Mouse (Mus musculus) testis, adult 2 months (tissue): ENCODE data around the gene Omt2b. TPM values are rescaled to one million over a fixed set of nuclear protein-coding genes. Genes with fewer than 3 reads are reported as not detected.

Experiments used
- H3K27ac ChIP-seq: fragments of 200-500 bp; 2 replicates; pipeline ENCODE4 v1.5.1; 2012; ENCODE audit warnings: low read depth, low read length; ENCODE audit not compliant: control insufficient read depth, insufficient read depth
- H3K27me3 ChIP-seq: fragments of 200-500 bp; 2 replicates; pipeline ENCODE4 v1.6.1; 2012; ENCODE audit warnings: mild to moderate bottlenecking, low read length, moderate library complexity; ENCODE audit not compliant: control insufficient read depth, insufficient read depth
- H3K36me3 ChIP-seq: fragments of 200-500 bp; 2 replicates; pipeline ENCODE4 v1.6.1; 2012; ENCODE audit warnings: mild to moderate bottlenecking, low read length; ENCODE audit not compliant: control insufficient read depth, insufficient read depth
- H3K4me1 ChIP-seq: fragments of 200-500 bp; 2 replicates; pipeline ENCODE4 v1.6.1; 2012; ENCODE audit warnings: low read length; ENCODE audit not compliant: control insufficient read depth, insufficient read depth
- H3K4me3 ChIP-seq: fragments of 200-500 bp; 2 replicates; pipeline ENCODE4 v1.5.1; 2012; ENCODE audit warnings: low read depth, mild to moderate bottlenecking, low read length, moderate library complexity, mixed read lengths; ENCODE audit not compliant: control insufficient read depth
- CTCF ChIP-seq: fragments of 200-500 bp; IDR thresholded peaks from 2 replicates; pipeline ENCODE4 v1.5.1; 2012; ENCODE audit warnings: low read depth, mild to moderate bottlenecking, inconsistent platforms, low read length, moderate library complexity; ENCODE audit not compliant: control insufficient read depth, insufficient read depth, insufficient replicate concordance
- POLR2A ChIP-seq: fragments of 200-500 bp; IDR thresholded peaks from 2 replicates; pipeline ENCODE4 v1.6.1; 2012; ENCODE audit warnings: low read depth, mild to moderate bottlenecking, inconsistent platforms, low read length, moderate library complexity; ENCODE audit not compliant: control insufficient read depth
- polyA plus RNA-seq: library from polyadenylated mRNA; depleted of rRNA; stranded (reverse); fragments of >200 nt; gene quantifications from 2 replicates; pipeline ENCODE4 v1.2.3, GENCODE M21; 2012; rRNA removed

Gene Omt2b
- polyA plus RNA-seq, 1 experiment: not detected

- Histone ChIP-seq H3K27ac (no peak overlapping the region), H3K36me3 (no peaks in the 10 kb centered on the region), H3K4me3 (no peak overlapping the region), H3K27me3 (no peaks in the 10 kb centered on the region), H3K4me1 (peaks cover 1% of the 10 kb centered on the region)
- TF ChIP-seq CTCF (no peak), POLR2A (no peak)
These were observed 45.6 kb downstream of the Omt2b start for GRCm38 (mm10) chr9:78372827-78373504.

- Histone ChIP-seq H3K4me1 (no peaks in the 10 kb centered on the region; the same call in 1 of the 2 replicates), H3K27ac (no peak overlapping the region), H3K4me3 (no peak overlapping the region), H3K36me3 (no peaks in the 10 kb centered on the region), H3K27me3 (no peaks in the 10 kb centered on the region)
- TF ChIP-seq CTCF (no peak), POLR2A (no peak)
These were observed 47.0 kb downstream of the Omt2b start for GRCm38 (mm10) chr9:78374397-78374796.

GRCm38 (mm10) chr9:78374885-78375389, 47.5 kb downstream of the Omt2b start:
- no peaks in the 10 kb centered on the region for H3K27me3 ChIP-seq
- H3K4me1 ChIP-seq: no peaks in the 10 kb centered on the region; the same call in 1 of the 2 replicates
- H3K27ac ChIP-seq: no peak overlapping the region
- no peak for TF ChIP-seq CTCF
- TF ChIP-seq POLR2A: no peak
- H3K36me3 ChIP-seq: no peaks in the 10 kb centered on the region
- H3K4me3 ChIP-seq: no peak overlapping the region

- no peak overlapping the region for H3K4me3 ChIP-seq
- no peak overlapping the region for H3K27ac ChIP-seq
- no peaks in the 10 kb centered on the region for H3K36me3 ChIP-seq
- TF ChIP-seq CTCF (no peak), POLR2A (no peak)
- no peaks in the 10 kb centered on the region; the same call in 1 of the 2 replicates for H3K4me1 ChIP-seq
- H3K27me3 ChIP-seq: no peaks in the 10 kb centered on the region
These were observed 48.1 kb downstream of the Omt2b start for GRCm38 (mm10) chr9:78375486-78375885.

- Histone ChIP-seq H3K36me3 (no peaks in the 10 kb centered on the region), H3K27me3 (no peaks in the 10 kb centered on the region), H3K4me1 (no peaks in the 10 kb centered on the region; the same call in 1 of the 2 replicates), H3K4me3 (no peak overlapping the region; the same call in 1 of the 2 replicates), H3K27ac (no peak overlapping the region)
- no peak for TF ChIP-seq CTCF
- no peak for TF ChIP-seq POLR2A
These were observed 50.2 kb downstream of the Omt2b start for GRCm38 (mm10) chr9:78377546-78377945.

GRCm38 (mm10) chr9:78378113-78378785, 50.9 kb downstream of the Omt2b start, which contains the start of gene Ooep:
Gene Ooep (minus strand): TSS chr9:78378725.
- H3K4me3 ChIP-seq: peak within 1 kb of the TSS; percentile 37
- no peaks in the 10 kb centered on the region for H3K36me3 ChIP-seq
- no peaks in the 10 kb centered on the region for H3K27me3 ChIP-seq
- H3K4me1 ChIP-seq: no peaks in the 10 kb centered on the region; the same call in 1 of the 2 replicates
- H3K27ac ChIP-seq: no peak within 1 kb of the TSS
- TF ChIP-seq CTCF (no peak), POLR2A (no peak)

Other genes with a start within 250 kb of the Omt2b start
- gene Fbxo9, start 218.5 kb upstream of the Omt2b start, polyA plus RNA-seq: 46.1 and 48.8 TPM in 2 replicates
- gene Ick, start 218.4 kb upstream of the Omt2b start, polyA plus RNA-seq: 8.4 and 10.2 TPM in 2 replicates
- gene Gsta4, start 144.8 kb upstream of the Omt2b start, polyA plus RNA-seq: 29.3 and 38.7 TPM in 2 replicates
- gene Gsta1, start 96.9 kb upstream of the Omt2b start, polyA plus RNA-seq: 0.18 TPM in 1 of 2 replicates, not detected in the other
- not detected in 2 replicates for gene Gm3776, start 70.5 kb upstream of the Omt2b start, polyA plus RNA-seq
- gene Gm10639, start 37.7 kb upstream of the Omt2b start, polyA plus RNA-seq: not detected in 2 replicates
- not detected in 2 replicates for gene Omt2a, start 12.8 kb upstream of the Omt2b start, polyA plus RNA-seq
- 8.7 and 12.8 TPM in 2 replicates for gene Gsta2, start 28.2 kb downstream of the Omt2b start, polyA plus RNA-seq
- gene Dppa5a, start 40.6 kb downstream of the Omt2b start, polyA plus RNA-seq: 0.47 and 1.2 TPM in 2 replicates
- gene Ooep, start 51.1 kb downstream of the Omt2b start, polyA plus RNA-seq: not detected in 2 replicates
- gene Ddx43, start 68.2 kb downstream of the Omt2b start, polyA plus RNA-seq: 3.0 and 4.0 TPM in 2 replicates
- gene Cgas, start 115.6 kb downstream of the Omt2b start, polyA plus RNA-seq: 0.09 and 0.10 TPM in 2 replicates
- gene Mto1, start 120.6 kb downstream of the Omt2b start, polyA plus RNA-seq: 11.5 and 12.3 TPM in 2 replicates
- 3.4 and 3.7 TPM in 2 replicates for gene Gm17324, start 121.2 kb downstream of the Omt2b start, polyA plus RNA-seq
- 2,003 and 2,102 TPM in 2 replicates for gene Eef1a1, start 161.6 kb downstream of the Omt2b start, polyA plus RNA-seq